Mouse (Mus musculus): ENCODE measurements around the gene Sppl3. TPM values are rescaled to one million over a fixed set of nuclear protein-coding genes. Genes with fewer than 3 reads are reported as not detected.

The Sppl3 gene
- total and polyA plus RNA-seq, 2 experiments from 2014 or later = 30.1 to 147 TPM

- ATAC-seq (no peak), DNase-seq (ENCODE audit: low spot score) (no peak)
- Histone ChIP-seq H3K4me2 (ENCODE audit: low read depth, low read length) (no peak overlapping the region), H3K27ac (no peak overlapping the region), H3K9me3 (ENCODE audit: low read length) (no peaks in the 10 kb centered on the region), H3K9ac (replicated peaks; ENCODE audit: low read length) (no peak overlapping the region), H3K27me3 (ENCODE audit: insufficient read depth, low read length) (no peaks in the 10 kb centered on the region), H3K4me3 (ENCODE audit: low read length) (no peak overlapping the region), H3K4me1 (ENCODE audit: insufficient read depth, low read length) (no peaks in the 10 kb centered on the region), H3K36me3 (ENCODE audit: insufficient read depth, low read length) (no peaks in the 10 kb centered on the region)
- no peak for TF ChIP-seq CTCF (IDR thresholded peaks at IDR 0.05; ENCODE audit: low read depth)
- 79% methylated on average over 6 of the region's 6 CpGs for WGBS
Measured at GRCm38 (mm10) chr5:114997327-114997726, 13.6 kb upstream of the Sppl3 start.

GRCm38 (mm10) chr5:115000503-115000902, 10.4 kb upstream of the Sppl3 start:
- Histone ChIP-seq H3K9me3 (ENCODE audit: low read length) (no peaks in the 10 kb centered on the region), H3K4me3 (ENCODE audit: low read length) (no peak overlapping the region), H3K36me3 (ENCODE audit: insufficient read depth, low read length) (no peaks in the 10 kb centered on the region), H3K4me1 (ENCODE audit: insufficient read depth, low read length) (no peaks in the 10 kb centered on the region), H3K27ac (no peak overlapping the region), H3K4me2 (ENCODE audit: low read depth, low read length) (no peak overlapping the region), H3K27me3 (ENCODE audit: insufficient read depth, low read length) (no peaks in the 10 kb centered on the region), H3K9ac (replicated peaks; ENCODE audit: low read length) (no peak overlapping the region)
- TF ChIP-seq CTCF (IDR thresholded peaks at IDR 0.05; ENCODE audit: low read depth) = no peak
- DNase-seq (ENCODE audit: low spot score) (no peak), ATAC-seq (no peak)
- 82% methylated on average over 2 of the region's 2 CpGs for WGBS

- Histone ChIP-seq H3K4me3 (ENCODE audit: low read length) (no peak overlapping the region), H3K4me2 (ENCODE audit: low read depth, low read length) (no peak overlapping the region), H3K9me3 (ENCODE audit: low read length) (no peaks in the 10 kb centered on the region), H3K27me3 (ENCODE audit: insufficient read depth, low read length) (no peaks in the 10 kb centered on the region), H3K4me1 (ENCODE audit: insufficient read depth, low read length) (no peaks in the 10 kb centered on the region), H3K9ac (replicated peaks; ENCODE audit: low read length) (no peak overlapping the region), H3K27ac (no peak overlapping the region), H3K36me3 (ENCODE audit: insufficient read depth, low read length) (no peaks in the 10 kb centered on the region)
- TF ChIP-seq CTCF (IDR thresholded peaks at IDR 0.05; ENCODE audit: low read depth) = no peak
- DNase-seq (ENCODE audit: low spot score) (no peak), ATAC-seq (no peak)
- WGBS = 74% methylated on average over 8 of the region's 8 CpGs
Measured at GRCm38 (mm10) chr5:115001464-115001863, 9.5 kb upstream of the Sppl3 start.

GRCm38 (mm10) chr5:115002781-115003180, 8.2 kb upstream of the Sppl3 start:
- TF ChIP-seq CTCF (IDR thresholded peaks at IDR 0.05; ENCODE audit: low read depth) = no peak
- Histone ChIP-seq H3K9me3 (ENCODE audit: low read length) (no peaks in the 10 kb centered on the region), H3K4me2 (ENCODE audit: low read depth, low read length) (no peak overlapping the region), H3K9ac (replicated peaks; ENCODE audit: low read length) (no peak overlapping the region), H3K27ac (no peak overlapping the region), H3K27me3 (ENCODE audit: insufficient read depth, low read length) (no peaks in the 10 kb centered on the region), H3K36me3 (ENCODE audit: insufficient read depth, low read length) (no peaks in the 10 kb centered on the region), H3K4me3 (ENCODE audit: low read length) (no peak overlapping the region), H3K4me1 (ENCODE audit: insufficient read depth, low read length) (no peaks in the 10 kb centered on the region)
- ATAC-seq (no peak), DNase-seq (ENCODE audit: low spot score) (no peak)
- WGBS = 87% methylated on average over 6 of the region's 6 CpGs

GRCm38 (mm10) chr5:115003224-115003873, 7.6 kb upstream of the Sppl3 start:
- WGBS = 75% methylated on average over 13 of the region's 13 CpGs
- ATAC-seq (no peak), DNase-seq (ENCODE audit: low spot score) (no peak)
- Histone ChIP-seq H3K4me2 (ENCODE audit: low read depth, low read length) (no peak overlapping the region), H3K27me3 (ENCODE audit: insufficient read depth, low read length) (no peaks in the 10 kb centered on the region), H3K9ac (replicated peaks; ENCODE audit: low read length) (no peak overlapping the region), H3K4me1 (ENCODE audit: insufficient read depth, low read length) (no peaks in the 10 kb centered on the region), H3K36me3 (ENCODE audit: insufficient read depth, low read length) (no peaks in the 10 kb centered on the region), H3K9me3 (ENCODE audit: low read length) (no peaks in the 10 kb centered on the region), H3K4me3 (ENCODE audit: low read length) (no peak overlapping the region), H3K27ac (no peak overlapping the region)
- no peak for TF ChIP-seq CTCF (IDR thresholded peaks at IDR 0.05; ENCODE audit: low read depth)

GRCm38 (mm10) chr5:115007768-115008167, 3.2 kb upstream of the Sppl3 start:
- H3K4me2 ChIP-seq (ENCODE audit: low read depth, low read length) = no peak overlapping the region
- H3K9me3 ChIP-seq (ENCODE audit: low read length) = no peaks in the 10 kb centered on the region
- no peak for TF ChIP-seq CTCF (IDR thresholded peaks at IDR 0.05; ENCODE audit: low read depth)
- H3K27me3 ChIP-seq (ENCODE audit: insufficient read depth, low read length) = no peaks in the 10 kb centered on the region
- no peak overlapping the region for H3K27ac ChIP-seq
- H3K36me3 ChIP-seq (ENCODE audit: insufficient read depth, low read length) = no peaks in the 10 kb centered on the region
- H3K4me1 ChIP-seq (ENCODE audit: insufficient read depth, low read length) = peaks cover 4% of the 10 kb centered on the region
- DNase-seq (ENCODE audit: low spot score) (no peak), ATAC-seq (no peak)
- WGBS = 86% methylated on average over 5 of the region's 5 CpGs
- no peak overlapping the region for H3K4me3 ChIP-seq (ENCODE audit: low read length)
- no peak overlapping the region for H3K9ac ChIP-seq (replicated peaks; ENCODE audit: low read length)

- H3K4me2 ChIP-seq (ENCODE audit: low read depth, low read length) = no peak overlapping the region
- H3K4me1 ChIP-seq (ENCODE audit: insufficient read depth, low read length) = peaks cover 9% of the 10 kb centered on the region
- no peak overlapping the region for H3K9ac ChIP-seq (replicated peaks; ENCODE audit: low read length)
- ATAC-seq (no peak), DNase-seq (ENCODE audit: low spot score) (no peak)
- no peak for TF ChIP-seq CTCF (IDR thresholded peaks at IDR 0.05; ENCODE audit: low read depth)
- no peak overlapping the region for H3K27ac ChIP-seq
- WGBS = 89% methylated on average over 7 of the region's 7 CpGs
- H3K27me3 ChIP-seq (ENCODE audit: insufficient read depth, low read length) = no peaks in the 10 kb centered on the region
- H3K36me3 ChIP-seq (ENCODE audit: insufficient read depth, low read length) = no peaks in the 10 kb centered on the region
- no peaks in the 10 kb centered on the region for H3K9me3 ChIP-seq (ENCODE audit: low read length)
- H3K4me3 ChIP-seq (ENCODE audit: low read length) = no peak overlapping the region
Measured at GRCm38 (mm10) chr5:115008307-115008706, 2.6 kb upstream of the Sppl3 start.

Measured in hindbrain, postnatal 0 days (tissue).